Mouse (Mus musculus): Measurements from ENCODE around the gene Farsa. TPM values are rescaled to one million over a fixed set of nuclear protein-coding genes. Genes with fewer than 3 reads are reported as not detected.

Gene Farsa
- total RNA-seq (2021): 10 to 100 TPM; 49.7 to 58.0 TPM
- long read RNA-seq, experiment 1, transcript Farsa-201 (13 exons, 1,826 nt): major isoform, 26 of 38 reads
- long read RNA-seq, experiment 1, partial matches to known transcripts: 2 of 38 reads
- long read RNA-seq, experiment 1, other reads (novel, unspliced or antisense): 9 of 38 reads
- long read RNA-seq, experiment 2, transcript Farsa-201 (13 exons, 1,826 nt): major isoform, 42 of 64 reads
- long read RNA-seq, experiment 2, partial matches to known transcripts: 6 of 64 reads
- long read RNA-seq, experiment 2, other reads (novel, unspliced or antisense): 11 of 64 reads

- peak within 1 kb of the TSS; percentile 93 for H3K27ac ChIP-seq
- no peak for TF ChIP-seq CTCF (conservative IDR thresholded peaks at IDR 0.05)
- peak; percentile 91 to 93 for DNase-seq (ENCODE audit: low spot score in 2 of 2)
- H3K4me3 ChIP-seq: peak within 1 kb of the TSS; percentile 75
Observed at GRCm38 (mm10) chr8:84856864-84857441, at the start of gene Farsa. TSS of gene Farsa (plus strand) at chr8:84856989.

- Histone ChIP-seq H3K27ac (0 out of 2 replicates have a peak overlapping the region, but pooled peaks have one; percentile 7), H3K4me3 (no peak overlapping the region)
- DNase-seq (ENCODE audit: low spot score in 2 of 2): no peak
- TF ChIP-seq CTCF (conservative IDR thresholded peaks at IDR 0.05): no peak
Observed at GRCm38 (mm10) chr8:84809109-84809940, 47.5 kb upstream of the Farsa start.

- Histone ChIP-seq H3K27ac (no peak overlapping the region), H3K4me3 (no peak overlapping the region)
- no peak for TF ChIP-seq CTCF (conservative IDR thresholded peaks at IDR 0.05)
- no peak for DNase-seq (ENCODE audit: low spot score in 2 of 2)
Observed at GRCm38 (mm10) chr8:84809941-84810280, 46.9 kb upstream of the Farsa start.

- peak overlapping the region; percentile 86 for H3K27ac ChIP-seq
- peak; percentile 85 for TF ChIP-seq CTCF (conservative IDR thresholded peaks at IDR 0.05)
- peak overlapping the region; percentile 53 for H3K4me3 ChIP-seq
- DNase-seq (ENCODE audit: low spot score in 2 of 2): peak; percentile 95 to 99
Observed at GRCm38 (mm10) chr8:84810896-84811295, 45.9 kb upstream of the Farsa start.

GRCm38 (mm10) chr8:84811303-84811702, 45.5 kb upstream of the Farsa start:
- Histone ChIP-seq H3K4me3 (peak overlapping the region; percentile 53), H3K27ac (peak overlapping the region; percentile 86)
- no peak for TF ChIP-seq CTCF (conservative IDR thresholded peaks at IDR 0.05)
- no peak for DNase-seq (ENCODE audit: low spot score in 2 of 2)

GRCm38 (mm10) chr8:84813059-84813458, 43.7 kb upstream of the Farsa start:
- peak; percentile 82 to 95 for DNase-seq (ENCODE audit: low spot score in 2 of 2)
- H3K4me3 ChIP-seq: no peak overlapping the region
- peak overlapping the region; percentile 64 for H3K27ac ChIP-seq
- TF ChIP-seq CTCF (conservative IDR thresholded peaks at IDR 0.05): peak; percentile 91

GRCm38 (mm10) chr8:84813830-84814229, 43.0 kb upstream of the Farsa start:
- TF ChIP-seq CTCF (conservative IDR thresholded peaks at IDR 0.05): no peak
- Histone ChIP-seq H3K27ac (peak overlapping the region; percentile 79), H3K4me3 (no peak overlapping the region)
- no peak for DNase-seq (ENCODE audit: low spot score in 2 of 2)

GRCm38 (mm10) chr8:84814240-84814554, 42.6 kb upstream of the Farsa start:
- no peak for TF ChIP-seq CTCF (conservative IDR thresholded peaks at IDR 0.05)
- no peak for DNase-seq (ENCODE audit: low spot score in 2 of 2)
- Histone ChIP-seq H3K4me3 (no peak overlapping the region), H3K27ac (peak overlapping the region; percentile 79)

- peak in 1 of 2 experiments; percentile 44 for DNase-seq (ENCODE audit: low spot score in 2 of 2)
- H3K27ac ChIP-seq: peak overlapping the region; percentile 79
- no peak overlapping the region for H3K4me3 ChIP-seq
- TF ChIP-seq CTCF (conservative IDR thresholded peaks at IDR 0.05): no peak
Observed at GRCm38 (mm10) chr8:84814555-84815441, 42.0 kb upstream of the Farsa start.

GRCm38 (mm10) chr8:84815547-84815946, 41.2 kb upstream of the Farsa start:
- H3K27ac ChIP-seq: peak overlapping the region; percentile 79
- TF ChIP-seq CTCF (conservative IDR thresholded peaks at IDR 0.05): peak; percentile 98
- DNase-seq (ENCODE audit: low spot score in 2 of 2): peak; percentile 94 to 99
- no peak overlapping the region for H3K4me3 ChIP-seq

- DNase-seq (ENCODE audit: low spot score in 2 of 2): no peak
- TF ChIP-seq CTCF (conservative IDR thresholded peaks at IDR 0.05): no peak
- Histone ChIP-seq H3K27ac (no peak overlapping the region; the same call in 1 of the 2 replicates), H3K4me3 (no peak overlapping the region)
Observed at GRCm38 (mm10) chr8:84816117-84816516, 40.7 kb upstream of the Farsa start.

- peak within 1 kb of the TSS; percentile 32; the same call in 1 of the 2 replicates for H3K4me3 ChIP-seq
- DNase-seq (ENCODE audit: low spot score in 2 of 2): no peak
- TF ChIP-seq CTCF (conservative IDR thresholded peaks at IDR 0.05): no peak
- no peak within 1 kb of the TSS for H3K27ac ChIP-seq
Observed at GRCm38 (mm10) chr8:84822723-84823122, 34.1 kb upstream of the Farsa start, which contains the start of gene Dand5. TSS of gene Dand5 (minus strand) at chr8:84822823.

All from layer of hippocampus, adult 2 months (tissue).